Mouse (Mus musculus) forebrain, postnatal 0 days (tissue): Measurements from ENCODE around the gene Adamts14. TPM values are rescaled to one million over a fixed set of nuclear protein-coding genes. Genes with fewer than 3 reads are reported as not detected.
A peak's percentile ranks its signal among the peaks of the same experiment; 100 is the strongest.

ENCODE experiments used
- ATAC-seq: fragments of 200-750 bp; cut with Nextera tagmentation; 2 replicates; pipeline ENCODE4 v1.8.0; 2017; ENCODE audit warnings: mild to moderate bottlenecking, moderate library complexity
- DNase-seq: peaks from one replicate; pipeline ENCODE4 v3.0.0-alpha.2; 2015
- H3K27ac ChIP-seq: fragments of 300-500 bp; sonication (generic); 2 replicates; pipeline ENCODE4 v1.5.1; 2014; ENCODE audit warnings: low read depth, mild to moderate bottlenecking, antibody characterized with exemption, low read length, moderate library complexity, mixed read lengths
- H3K27me3 ChIP-seq: fragments of 300-500 bp; sonication (generic); 2 replicates; pipeline ENCODE4 v1.6.1; 2014; ENCODE audit warnings: mild to moderate bottlenecking, low read length, mixed read lengths; ENCODE audit not compliant: insufficient read depth
- H3K36me3 ChIP-seq: fragments of 300-500 bp; sonication (generic); 2 replicates; pipeline ENCODE4 v1.6.1; 2014; ENCODE audit warnings: mild to moderate bottlenecking, moderate library complexity; ENCODE audit not compliant: insufficient read depth
- H3K4me1 ChIP-seq: fragments of 300-500 bp; sonication (generic); 2 replicates; pipeline ENCODE4 v1.6.1; 2014; ENCODE audit warnings: antibody characterized with exemption; ENCODE audit not compliant: insufficient read depth
- H3K4me2 ChIP-seq: fragments of 300-500 bp; sonication (generic); 2 replicates; pipeline ENCODE4 v1.6.1; 2014; ENCODE audit warnings: low read depth, mild to moderate bottlenecking, moderate library complexity
- H3K4me3 ChIP-seq: fragments of 300-500 bp; sonication (generic); 2 replicates; pipeline ENCODE4 v1.5.1; 2014; ENCODE audit warnings: low read depth, low read length, mixed read lengths
- H3K9ac ChIP-seq: fragments of 300-500 bp; sonication (generic); 2 replicates; pipeline ENCODE4 v1.6.1; 2014; ENCODE audit warnings: mild to moderate bottlenecking
- H3K9me3 ChIP-seq: fragments of 300-500 bp; sonication (generic); 2 replicates; pipeline ENCODE4 v1.6.1; 2016; ENCODE audit warnings: low read length
- CTCF ChIP-seq: sonication (generic); IDR thresholded peaks from 2 replicates; pipeline ENCODE4 v1.5.1; 2016; ENCODE audit warnings: antibody characterized with exemption, control low read depth, low read depth
- WGBS: fragments of 180-500 bp; shearing (Covaris S2); extraction: QIAGEN DNeasy Blood & Tissue Kit; methylation state at CpG from one replicate; pipeline ENCODE4 v1.1.7; 2014; 5-methylcytosine and 5-hydroxymethylcytosine counted together
- polyA plus RNA-seq: library from polyadenylated mRNA; unstranded; fragments of >200 nt; fragmentation: Nextera tagmentation; extraction: Ambion mirVana; gene quantifications from 2 replicates; pipeline ENCODE4 v1.2.1, GENCODE M21; 2015
- total RNA-seq: library from RNA; depleted of rRNA; stranded (reverse); fragments of >200 nt; gene quantifications from 2 replicates; pipeline ENCODE4 v1.2.3, GENCODE M21; 2014; rRNA removed

Gene Adamts14
- 0.54 and 1.0 TPM in 2 replicates for total RNA-seq
- polyA plus RNA-seq = 0.18 and 0.22 TPM in 2 replicates

GRCm38 (mm10) chr10:61273081-61273843 lies at the start of gene Adamts14:
Gene Adamts14, minus strand, starts transcription at chr10:61273438.
- 4% methylated on average over 56 of the region's 75 CpGs for WGBS
- H3K4me1 ChIP-seq = no peaks in the 10 kb centered on the region
- H3K9me3 ChIP-seq = no peaks in the 10 kb centered on the region
- TF ChIP-seq CTCF = 0 out of 2 replicates have a peak, but pooled peaks have one; percentile 9
- no peaks in the 10 kb centered on the region for H3K27me3 ChIP-seq
- H3K4me3 ChIP-seq = peak within 1 kb of the TSS; percentile 55
- no peaks in the 10 kb centered on the region for H3K36me3 ChIP-seq
- no peak within 1 kb of the TSS for H3K27ac ChIP-seq
- peak within 1 kb of the TSS; percentile 47 for H3K9ac ChIP-seq
- DNase-seq (no peak), ATAC-seq (peak; percentile 72)
- H3K4me2 ChIP-seq = peak within 1 kb of the TSS; percentile 96

- 93% methylated on average over 3 of the region's 3 CpGs for WGBS
- peaks cover 2% of the 10 kb centered on the region; the same call in 1 of the 2 replicates for H3K36me3 ChIP-seq
- H3K4me1 ChIP-seq = no peaks in the 10 kb centered on the region
- ATAC-seq (no peak), DNase-seq (no peak)
- H3K27ac ChIP-seq = no peak overlapping the region
- no peak overlapping the region for H3K4me2 ChIP-seq
- H3K9ac ChIP-seq = no peak overlapping the region
- no peaks in the 10 kb centered on the region for H3K9me3 ChIP-seq
- TF ChIP-seq CTCF = 0 out of 2 replicates have a peak, but pooled peaks have one; percentile 2
- H3K27me3 ChIP-seq = no peaks in the 10 kb centered on the region
- H3K4me3 ChIP-seq = no peak overlapping the region
Measured at GRCm38 (mm10) chr10:61318527-61318926, 45.3 kb upstream of the Adamts14 start.

- no peak overlapping the region for H3K4me2 ChIP-seq
- H3K27me3 ChIP-seq = no peaks in the 10 kb centered on the region
- no peak overlapping the region for H3K4me3 ChIP-seq
- H3K9ac ChIP-seq = no peak overlapping the region
- peaks cover 2% of the 10 kb centered on the region; the same call in 1 of the 2 replicates for H3K36me3 ChIP-seq
- WGBS = 19% methylated on average over 9 of the region's 9 CpGs
- TF ChIP-seq CTCF = no peak
- DNase-seq (no peak), ATAC-seq (no peak)
- no peaks in the 10 kb centered on the region for H3K4me1 ChIP-seq
- H3K9me3 ChIP-seq = no peaks in the 10 kb centered on the region
- no peak overlapping the region for H3K27ac ChIP-seq
Measured at GRCm38 (mm10) chr10:61315324-61315880, 42.2 kb upstream of the Adamts14 start.

GRCm38 (mm10) chr10:61313750-61314149 lies 40.5 kb upstream of the Adamts14 start:
- no peak overlapping the region for H3K27ac ChIP-seq
- WGBS = 81% methylated on average over 7 of the region's 7 CpGs

GRCm38 (mm10) chr10:61312754-61313153 lies 39.5 kb upstream of the Adamts14 start:
- Histone ChIP-seq H3K27ac (no peak overlapping the region), H3K4me3 (no peak overlapping the region), H3K9me3 (no peaks in the 10 kb centered on the region), H3K27me3 (no peaks in the 10 kb centered on the region), H3K4me1 (no peaks in the 10 kb centered on the region), H3K9ac (no peak overlapping the region), H3K4me2 (no peak overlapping the region), H3K36me3 (no peaks in the 10 kb centered on the region)
- DNase-seq (no peak), ATAC-seq (no peak)
- WGBS = 72% methylated on average over 7 of the region's 7 CpGs
- TF ChIP-seq CTCF = no peak

More at GRCm38 (mm10) chr10:61313750-61314149, 40.5 kb upstream of the Adamts14 start:
- no peaks in the 10 kb centered on the region for H3K9me3 ChIP-seq
- no peak for TF ChIP-seq CTCF
- ATAC-seq (no peak), DNase-seq (no peak)
- no peaks in the 10 kb centered on the region for H3K36me3 ChIP-seq
- H3K4me2 ChIP-seq = no peak overlapping the region
- no peaks in the 10 kb centered on the region for H3K4me1 ChIP-seq
- H3K9ac ChIP-seq = no peak overlapping the region
- H3K4me3 ChIP-seq = no peak overlapping the region
- no peaks in the 10 kb centered on the region for H3K27me3 ChIP-seq

- no peaks in the 10 kb centered on the region for H3K27me3 ChIP-seq
- H3K9ac ChIP-seq = no peak overlapping the region
- WGBS = 83% methylated on average over 6 of the region's 6 CpGs
- ATAC-seq (no peak), DNase-seq (no peak)
- no peaks in the 10 kb centered on the region for H3K9me3 ChIP-seq
- H3K4me2 ChIP-seq = no peak overlapping the region
- H3K4me1 ChIP-seq = no peaks in the 10 kb centered on the region
- H3K36me3 ChIP-seq = no peaks in the 10 kb centered on the region
- TF ChIP-seq CTCF = no peak
- no peak overlapping the region for H3K4me3 ChIP-seq
- H3K27ac ChIP-seq = no peak overlapping the region
Measured at GRCm38 (mm10) chr10:61312159-61312558, 38.9 kb upstream of the Adamts14 start.

GRCm38 (mm10) chr10:61308706-61309320 lies 35.6 kb upstream of the Adamts14 start:
- Histone ChIP-seq H3K9ac (no peak overlapping the region), H3K4me1 (no peaks in the 10 kb centered on the region), H3K4me3 (no peak overlapping the region), H3K4me2 (no peak overlapping the region), H3K27me3 (no peaks in the 10 kb centered on the region), H3K27ac (no peak overlapping the region), H3K36me3 (no peaks in the 10 kb centered on the region), H3K9me3 (no peaks in the 10 kb centered on the region)
- no peak for DNase-seq
- WGBS = 68% methylated on average over 12 of the region's 12 CpGs
- no peak for TF ChIP-seq CTCF
- ATAC-seq = no peak
